Mouse (Mus musculus) frontal cortex, postnatal 25 days (tissue): ENCODE data around the gene Pde10a.

ENCODE experiments used
- DNase-seq, 2 experiments: peaks; one replicate each; pipeline ENCODE4 v3.0.0; 2022; ENCODE audit warnings: low spot score in 2 of 2

The Pde10a gene

GRCm38 (mm10) chr17:8841897-8842540 lies 316.8 kb downstream of the Pde10a start:
- no peak for DNase-seq

GRCm38 (mm10) chr17:8842662-8843061 lies 317.5 kb downstream of the Pde10a start:
- no peak for DNase-seq

- no peak for DNase-seq
These were observed 318.8 kb downstream of the Pde10a start for GRCm38 (mm10) chr17:8843941-8844340.

- no peak for DNase-seq
These were observed 321.3 kb downstream of the Pde10a start for GRCm38 (mm10) chr17:8846506-8846905.

GRCm38 (mm10) chr17:8847558-8847957 lies 322.4 kb downstream of the Pde10a start:
- DNase-seq: peak; percentile 41 to 50

GRCm38 (mm10) chr17:8851846-8852245 lies 326.7 kb downstream of the Pde10a start:
- DNase-seq: no peak

GRCm38 (mm10) chr17:8856430-8857371 lies 331.5 kb downstream of the Pde10a start:
- DNase-seq: no peak

- DNase-seq: peak; percentile 47 to 60
These were observed 333.7 kb downstream of the Pde10a start for GRCm38 (mm10) chr17:8858636-8859421.

- DNase-seq: no peak
These were observed 334.3 kb downstream of the Pde10a start for GRCm38 (mm10) chr17:8859489-8859888.

GRCm38 (mm10) chr17:8864638-8865497 lies 339.7 kb downstream of the Pde10a start:
- DNase-seq: no peak

- DNase-seq: no peak
These were observed 342.4 kb downstream of the Pde10a start for GRCm38 (mm10) chr17:8867331-8868237.

GRCm38 (mm10) chr17:8869287-8869686 lies 344.1 kb downstream of the Pde10a start:
- no peak for DNase-seq

- DNase-seq: no peak
These were observed 345.7 kb downstream of the Pde10a start for GRCm38 (mm10) chr17:8870848-8871247.

- DNase-seq: no peak
These were observed 346.2 kb downstream of the Pde10a start for GRCm38 (mm10) chr17:8871396-8871795.

- DNase-seq: no peak
These were observed 346.9 kb downstream of the Pde10a start for GRCm38 (mm10) chr17:8871997-8872593.

- DNase-seq: no peak
These were observed 347.4 kb downstream of the Pde10a start for GRCm38 (mm10) chr17:8872611-8873010.

GRCm38 (mm10) chr17:8878056-8878455 lies 352.9 kb downstream of the Pde10a start:
- no peak for DNase-seq

GRCm38 (mm10) chr17:8881711-8882110 lies 356.5 kb downstream of the Pde10a start:
- DNase-seq: no peak

GRCm38 (mm10) chr17:8884691-8885090 lies 359.5 kb downstream of the Pde10a start:
- DNase-seq: no peak

GRCm38 (mm10) chr17:8885830-8886229 lies 360.7 kb downstream of the Pde10a start:
- DNase-seq: no peak
